Mouse (Mus musculus) lung, embryonic 16.5 days (tissue): ENCODE measurements around the gene Adssl1. TPM values are rescaled to one million over a fixed set of nuclear protein-coding genes. Genes with fewer than 3 reads are reported as not detected.
A peak's percentile ranks its signal among the peaks of the same experiment; 100 is the strongest.

Experiments used
- ATAC-seq: fragments of 200-750 bp; cut with Nextera tagmentation; 2 replicates; pipeline ENCODE4 v1.8.0; 2017; ENCODE audit warnings: low read depth, mild to moderate bottlenecking, moderate library complexity
- H3K27ac ChIP-seq: fragments of 300-500 bp; sonication (generic); 2 replicates; pipeline ENCODE4 v1.5.1; 2014; ENCODE audit warnings: mild to moderate bottlenecking, control low read depth, low read length
- H3K27me3 ChIP-seq: fragments of 300-500 bp; sonication (generic); 2 replicates; pipeline ENCODE4 v1.6.1; 2014; ENCODE audit warnings: low read depth, low read length, mixed read lengths; ENCODE audit not compliant: control insufficient read depth, insufficient read depth
- H3K36me3 ChIP-seq: fragments of 300-500 bp; sonication (generic); 2 replicates; pipeline ENCODE4 v1.6.1; 2014; ENCODE audit warnings: low read length; ENCODE audit not compliant: control insufficient read depth, insufficient read depth
- H3K4me1 ChIP-seq: fragments of 300-500 bp; sonication (generic); replicated peaks from 2 replicates; pipeline ENCODE4 v1.6.1; 2014; ENCODE audit warnings: low read length, mixed read lengths; ENCODE audit not compliant: control insufficient read depth, insufficient read depth
- H3K4me2 ChIP-seq: fragments of 300-500 bp; sonication (generic); 2 replicates; pipeline ENCODE4 v1.6.1; 2014; ENCODE audit warnings: low read depth, low read length, control low read depth
- H3K4me3 ChIP-seq: fragments of 300-500 bp; sonication (generic); 2 replicates; pipeline ENCODE4 v1.5.1; 2014; ENCODE audit warnings: mild to moderate bottlenecking, low read length, control low read depth
- H3K9ac ChIP-seq: fragments of 300-500 bp; sonication (generic); 2 replicates; pipeline ENCODE4 v1.6.1; 2014; ENCODE audit warnings: low read length, control low read depth
- H3K9me3 ChIP-seq: fragments of 300-500 bp; sonication (generic); 2 replicates; pipeline ENCODE4 v1.6.1; 2016; ENCODE audit warnings: low read length; ENCODE audit not compliant: control insufficient read depth
- WGBS: fragments of 180-500 bp; shearing (Covaris S2); extraction: QIAGEN DNeasy Blood & Tissue Kit; methylation state at CpG from one replicate; pipeline ENCODE4 v1.1.7; 2014; 5-methylcytosine and 5-hydroxymethylcytosine counted together
- polyA plus RNA-seq: library from polyadenylated mRNA; unstranded; fragments of >200 nt; fragmentation: Nextera tagmentation; extraction: Ambion mirVana; gene quantifications from 2 replicates; pipeline ENCODE4 v1.2.1, GENCODE M21; 2015

The Adssl1 gene
- polyA plus RNA-seq, 1 experiment from 2014 or later: 9.4 TPM

- whole genome bisulfite sequencing: 77% methylated on average over 3 of the region's 3 CpGs
- Histone ChIP-seq H3K9me3 (no peaks in the 10 kb centered on the region), H3K27me3 (no peaks in the 10 kb centered on the region), H3K27ac (no peak overlapping the region), H3K4me2 (no peak overlapping the region), H3K4me1 (peaks cover 17% of the 10 kb centered on the region), H3K9ac (no peak overlapping the region), H3K36me3 (no peaks in the 10 kb centered on the region), H3K4me3 (no peak overlapping the region)
- no peak for ATAC-seq
These were observed 38.7 kb upstream of the Adssl1 start for GRCm38 (mm10) chr12:112581113-112581512.

- H3K4me2 ChIP-seq: no peak overlapping the region
- H3K9ac ChIP-seq: no peak overlapping the region
- no peaks in the 10 kb centered on the region for H3K9me3 ChIP-seq
- no peak for ATAC-seq
- H3K27ac ChIP-seq: no peak overlapping the region
- H3K27me3 ChIP-seq: no peaks in the 10 kb centered on the region
- no peak overlapping the region for H3K4me3 ChIP-seq
- no peaks in the 10 kb centered on the region for H3K36me3 ChIP-seq
- 52% methylated on average over 7 of the region's 7 CpGs for WGBS
- peaks cover 15% of the 10 kb centered on the region for H3K4me1 ChIP-seq
These were observed 34.9 kb upstream of the Adssl1 start for GRCm38 (mm10) chr12:112584954-112585353.

- WGBS: 64% methylated on average over 7 of the region's 7 CpGs
- Histone ChIP-seq H3K27ac (no peak overlapping the region), H3K4me3 (no peak overlapping the region), H3K4me1 (peaks cover 18% of the 10 kb centered on the region), H3K9ac (0 out of 2 replicates have a peak overlapping the region, but pooled peaks have one; percentile 19), H3K4me2 (no peak overlapping the region), H3K36me3 (no peaks in the 10 kb centered on the region), H3K9me3 (no peaks in the 10 kb centered on the region), H3K27me3 (no peaks in the 10 kb centered on the region)
- ATAC-seq: no peak
These were observed 33.8 kb upstream of the Adssl1 start for GRCm38 (mm10) chr12:112585924-112586538.

GRCm38 (mm10) chr12:112587125-112588124 lies 32.4 kb upstream of the Adssl1 start:
- peaks cover 20% of the 10 kb centered on the region for H3K4me1 ChIP-seq
- no peak overlapping the region for H3K9ac ChIP-seq
- WGBS: 55% methylated on average over 14 of the region's 14 CpGs
- no peak overlapping the region for H3K27ac ChIP-seq
- ATAC-seq: no peak
- H3K27me3 ChIP-seq: no peaks in the 10 kb centered on the region
- no peaks in the 10 kb centered on the region for H3K36me3 ChIP-seq
- H3K9me3 ChIP-seq: no peaks in the 10 kb centered on the region
- no peak overlapping the region; the same call in 1 of the 2 replicates for H3K4me2 ChIP-seq
- no peak overlapping the region for H3K4me3 ChIP-seq

GRCm38 (mm10) chr12:112588426-112589256 lies 31.2 kb upstream of the Adssl1 start, which contains the start of gene Inf2:
Gene Inf2 (plus strand): TSS chr12:112588784.
- Histone ChIP-seq H3K36me3 (no peaks in the 10 kb centered on the region), H3K27ac (no peak within 1 kb of the TSS), H3K9me3 (no peaks in the 10 kb centered on the region), H3K9ac (peak within 1 kb of the TSS; percentile 74), H3K27me3 (no peaks in the 10 kb centered on the region), H3K4me3 (peak within 1 kb of the TSS; percentile 66), H3K4me2 (peak within 1 kb of the TSS; percentile 96), H3K4me1 (peaks cover 32% of the 10 kb centered on the region)
- peak; percentile 95 for ATAC-seq
- WGBS: under 1% methylated on average over 53 of the region's 60 CpGs

- H3K27ac ChIP-seq: no peak overlapping the region
- peak overlapping the region; percentile 96 for H3K4me2 ChIP-seq
- H3K36me3 ChIP-seq: no peaks in the 10 kb centered on the region
- ATAC-seq: no peak
- 45% methylated on average over 8 of the region's 8 CpGs for WGBS
- peak overlapping the region; percentile 66 for H3K4me3 ChIP-seq
- H3K9me3 ChIP-seq: no peaks in the 10 kb centered on the region
- H3K9ac ChIP-seq: peak overlapping the region; percentile 74
- H3K27me3 ChIP-seq: no peaks in the 10 kb centered on the region
- H3K4me1 ChIP-seq: peaks cover 42% of the 10 kb centered on the region
These were observed 30.2 kb upstream of the Adssl1 start for GRCm38 (mm10) chr12:112589491-112590191.

- H3K36me3 ChIP-seq: no peaks in the 10 kb centered on the region
- no peak overlapping the region for H3K4me2 ChIP-seq
- no peak overlapping the region for H3K4me3 ChIP-seq
- peaks cover 53% of the 10 kb centered on the region for H3K4me1 ChIP-seq
- H3K27ac ChIP-seq: no peak overlapping the region
- WGBS: 67% methylated on average over 8 of the region's 8 CpGs
- no peak overlapping the region for H3K9ac ChIP-seq
- no peaks in the 10 kb centered on the region for H3K27me3 ChIP-seq
- no peaks in the 10 kb centered on the region for H3K9me3 ChIP-seq
- no peak for ATAC-seq
These were observed 29.1 kb upstream of the Adssl1 start for GRCm38 (mm10) chr12:112590566-112591239.

- Histone ChIP-seq H3K9me3 (no peaks in the 10 kb centered on the region), H3K4me2 (no peak overlapping the region), H3K4me1 (peaks cover 54% of the 10 kb centered on the region), H3K27ac (no peak overlapping the region), H3K36me3 (no peaks in the 10 kb centered on the region), H3K4me3 (no peak overlapping the region), H3K27me3 (no peaks in the 10 kb centered on the region), H3K9ac (no peak overlapping the region)
- WGBS: 91% methylated on average over 5 of the region's 5 CpGs
- ATAC-seq: no peak
These were observed 28.6 kb upstream of the Adssl1 start for GRCm38 (mm10) chr12:112591240-112591639.
